Mouse (Mus musculus) heart, embryonic 15.5 days (tissue): ENCODE measurements around the gene Tmem259. TPM values are rescaled to one million over a fixed set of nuclear protein-coding genes. Genes with fewer than 3 reads are reported as not detected.

Experiments used
- ATAC-seq: fragments of 200-750 bp; cut with Nextera tagmentation; replicated peaks from 2 replicates; pipeline ENCODE4 v1.8.0; 2017; ENCODE audit warnings: low read depth, moderate TSS enrichment; ENCODE audit not compliant: insufficient number of reproducible peaks, insufficient read depth, low FRiP score
- H3K27ac ChIP-seq: fragments of 300-500 bp; sonication (generic); 2 replicates; pipeline ENCODE4 v1.5.1; 2015; ENCODE audit warnings: mild to moderate bottlenecking, inconsistent platforms
- H3K27me3 ChIP-seq: fragments of 300-500 bp; sonication (generic); 2 replicates; pipeline ENCODE4 v1.6.1; 2015; ENCODE audit warnings: inconsistent platforms
- H3K36me3 ChIP-seq: fragments of 300-500 bp; sonication (generic); 2 replicates; pipeline ENCODE4 v1.6.1; 2015; ENCODE audit warnings: mild to moderate bottlenecking, inconsistent platforms
- H3K4me1 ChIP-seq: fragments of 300-500 bp; sonication (generic); replicated peaks from 2 replicates; pipeline ENCODE4 v1.6.1; 2015; ENCODE audit warnings: inconsistent platforms
- H3K4me2 ChIP-seq: fragments of 300-500 bp; sonication (generic); 2 replicates; pipeline ENCODE4 v1.6.1; 2015; ENCODE audit warnings: inconsistent platforms, mild to moderate bottlenecking, moderate library complexity
- H3K4me3 ChIP-seq: fragments of 300-500 bp; sonication (generic); 2 replicates; pipeline ENCODE4 v1.5.1; 2015; ENCODE audit warnings: mild to moderate bottlenecking, inconsistent platforms
- H3K9ac ChIP-seq: fragments of 300-500 bp; sonication (generic); 2 replicates; pipeline ENCODE4 v1.6.1; 2015; ENCODE audit warnings: mild to moderate bottlenecking, inconsistent platforms
- H3K9me3 ChIP-seq: fragments of 300-500 bp; sonication (generic); replicated peaks from 2 replicates; pipeline ENCODE4 v1.6.1; 2016; ENCODE audit warnings: inconsistent platforms
- WGBS: fragments of 180-500 bp; shearing (Covaris S2); methylation state at CpG from one replicate; pipeline ENCODE4 v1.1.7; 2015; ENCODE audit warnings: mixed read lengths; 5-methylcytosine and 5-hydroxymethylcytosine counted together
- polyA plus RNA-seq: library from polyadenylated mRNA; unstranded; fragments of >200 nt; fragmentation: Nextera tagmentation; extraction: Ambion mirVana; gene quantifications from 2 replicates; pipeline ENCODE4 v1.2.1, GENCODE M21; 2015

Tmem259 gene
- polyA plus RNA-seq, 1 experiment from 2014 or later = 16.2 TPM

DNA sequence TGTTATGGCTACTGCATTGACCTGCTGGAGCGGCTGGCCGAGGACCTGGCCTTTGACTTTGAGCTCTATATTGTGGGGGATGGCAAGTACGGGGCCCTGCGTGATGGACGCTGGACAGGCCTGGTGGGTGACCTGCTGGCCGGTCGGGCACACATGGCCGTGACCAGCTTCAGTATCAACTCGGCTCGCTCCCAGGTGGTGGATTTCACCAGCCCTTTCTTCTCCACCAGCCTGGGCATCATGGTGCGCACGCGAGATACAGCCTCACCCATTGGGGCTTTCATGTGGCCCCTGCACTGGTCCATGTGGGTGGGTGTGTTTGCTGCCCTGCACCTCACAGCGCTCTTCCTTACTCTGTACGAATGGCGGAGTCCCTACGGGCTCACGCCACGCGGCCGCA is 10.0 kb downstream of the Tmem259 start:
- H3K4me1 ChIP-seq = peaks cover 14% of the 10 kb centered on the region
- 89% methylated on average over 21 of the region's 21 CpGs for WGBS
- H3K9me3 ChIP-seq = no peaks in the 10 kb centered on the region
- H3K27me3 ChIP-seq = peaks cover 44% of the 10 kb centered on the region
- H3K4me3 ChIP-seq = no peak overlapping the region
- no peak overlapping the region for H3K27ac ChIP-seq
- no peak overlapping the region for H3K9ac ChIP-seq
- H3K36me3 ChIP-seq = peaks cover 41% of the 10 kb centered on the region
- ATAC-seq = no peak
- H3K4me2 ChIP-seq = no peak overlapping the region

DNA sequence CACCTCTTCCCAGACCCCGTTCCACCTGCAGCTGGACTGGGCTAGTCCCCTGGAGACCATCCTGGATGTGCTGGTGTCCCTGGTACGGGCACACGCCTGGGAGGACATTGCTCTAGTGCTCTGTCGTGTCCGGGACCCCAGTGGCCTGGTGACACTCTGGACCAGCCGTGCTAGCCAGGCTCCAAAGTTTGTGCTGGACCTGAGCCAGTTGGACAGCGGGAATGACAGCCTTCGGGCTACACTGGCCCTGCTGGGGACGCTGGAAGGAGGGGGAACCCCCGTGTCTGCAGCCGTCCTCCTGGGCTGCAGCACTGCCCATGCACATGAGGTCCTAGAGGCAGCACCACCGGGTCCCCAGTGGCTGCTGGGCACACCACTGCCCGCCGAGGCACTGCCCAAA is 11.3 kb downstream of the Tmem259 start:
- H3K27ac ChIP-seq = no peak overlapping the region
- no peak for ATAC-seq
- H3K4me2 ChIP-seq = no peak overlapping the region
- H3K9ac ChIP-seq = peak overlapping the region; percentile 25
- H3K4me3 ChIP-seq = no peak overlapping the region
- 38% methylated on average over 14 of the region's 14 CpGs for WGBS
- peaks cover 34% of the 10 kb centered on the region for H3K36me3 ChIP-seq
- H3K9me3 ChIP-seq = no peaks in the 10 kb centered on the region
- H3K27me3 ChIP-seq = peaks cover 47% of the 10 kb centered on the region
- peaks cover 14% of the 10 kb centered on the region for H3K4me1 ChIP-seq

DNA sequence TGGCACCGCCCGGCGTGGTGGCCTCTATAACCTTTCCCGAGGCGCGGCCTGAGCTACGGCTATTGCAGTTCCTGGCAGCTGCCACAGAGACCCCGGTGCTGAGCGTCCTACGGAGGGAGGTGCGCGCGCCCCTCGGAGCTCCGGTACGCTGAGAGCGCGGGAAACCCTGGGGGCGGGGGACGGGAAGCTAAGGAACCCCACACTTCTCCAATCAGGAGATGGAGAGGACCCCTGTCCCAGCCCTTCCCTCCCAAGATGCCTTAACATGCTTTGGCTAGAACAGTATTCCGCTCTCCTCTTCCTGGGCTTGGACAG is 13.0 kb downstream of the Tmem259 start:
- Histone ChIP-seq H3K4me3 (peak overlapping the region; percentile 44), H3K27me3 (peaks cover 47% of the 10 kb centered on the region), H3K4me2 (peak overlapping the region; percentile 75), H3K9me3 (no peaks in the 10 kb centered on the region), H3K9ac (peak overlapping the region; percentile 37), H3K27ac (no peak overlapping the region), H3K4me1 (peaks cover 14% of the 10 kb centered on the region), H3K36me3 (peaks cover 34% of the 10 kb centered on the region)
- ATAC-seq = no peak
- WGBS = 6% methylated on average over 21 of the region's 21 CpGs

DNA sequence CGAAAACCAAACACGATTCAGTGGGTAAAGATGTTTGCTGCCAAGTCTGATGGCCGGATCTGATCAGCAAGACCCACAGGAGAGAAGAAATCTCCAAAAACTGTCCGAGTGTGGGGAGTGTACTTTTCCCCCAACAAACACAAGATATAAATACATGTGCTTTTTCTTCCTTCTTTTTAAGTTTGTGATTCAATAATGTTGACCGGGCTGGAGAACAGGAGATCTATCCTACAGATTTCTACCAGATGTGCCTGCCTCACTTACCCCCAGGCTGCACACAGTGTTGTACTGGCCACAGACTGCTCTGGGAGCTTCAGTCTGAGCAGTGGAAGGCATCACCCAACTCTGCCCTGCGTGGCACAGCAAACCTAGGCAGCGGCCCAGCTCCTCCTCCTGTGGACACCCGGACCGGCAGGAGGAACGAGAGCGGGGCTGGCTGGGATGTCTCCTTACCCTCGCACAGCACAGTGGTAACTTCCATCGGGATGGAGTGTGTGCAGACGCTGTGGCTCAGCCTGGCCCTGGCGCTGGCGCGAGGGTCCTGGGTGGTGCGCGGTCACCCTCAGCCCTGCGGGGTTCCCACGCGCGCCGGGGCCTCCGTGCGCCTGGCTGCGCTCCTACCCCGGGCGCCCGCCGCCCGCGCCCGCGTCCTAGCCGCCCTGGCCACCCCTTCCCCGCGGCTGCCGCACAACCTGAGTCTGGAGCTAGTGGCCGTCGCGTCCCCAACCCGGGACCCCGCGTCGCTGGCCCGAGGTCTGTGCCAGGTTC is 13.5 kb downstream of the Tmem259 start, which contains the start of gene Grin3b:
Gene Grin3b, plus strand, starts transcription at position 301 of the 768 bp plus-strand sequence.
- peak within 1 kb of the TSS; percentile 75 for H3K4me2 ChIP-seq
- H3K9me3 ChIP-seq = no peaks in the 10 kb centered on the region
- no peak within 1 kb of the TSS for H3K27ac ChIP-seq
- WGBS = 7% methylated on average over 47 of the region's 47 CpGs
- peaks cover 14% of the 10 kb centered on the region for H3K4me1 ChIP-seq
- peak within 1 kb of the TSS; percentile 44 for H3K4me3 ChIP-seq
- H3K27me3 ChIP-seq = peaks cover 47% of the 10 kb centered on the region
- peak within 1 kb of the TSS; percentile 37 for H3K9ac ChIP-seq
- no peak for ATAC-seq
- peaks cover 34% of the 10 kb centered on the region for H3K36me3 ChIP-seq

DNA sequence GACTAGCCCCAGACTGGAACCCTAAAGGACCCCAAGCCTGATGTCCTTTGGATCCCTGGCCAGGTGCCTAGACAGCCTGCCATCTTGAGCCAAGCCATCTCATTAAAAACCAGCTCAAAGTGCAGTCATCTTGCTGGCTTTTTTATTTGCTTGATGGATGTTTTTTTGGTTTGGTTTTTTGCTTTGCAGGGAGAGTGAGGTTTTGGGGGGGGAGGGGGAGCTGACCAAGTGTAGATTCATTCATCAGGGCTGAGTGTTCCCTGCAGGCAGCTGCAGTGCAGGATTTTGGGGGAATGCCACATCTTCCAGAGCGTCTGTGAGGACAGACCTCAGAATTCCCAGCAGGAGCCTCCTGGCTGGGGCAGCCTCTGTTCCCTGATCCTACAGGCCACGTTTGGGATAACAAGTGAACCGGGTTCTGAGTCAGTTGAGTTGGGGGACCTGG is 15.0 kb downstream of the Tmem259 start:
- Histone ChIP-seq H3K27ac (no peak overlapping the region), H3K27me3 (peaks cover 47% of the 10 kb centered on the region), H3K4me2 (no peak overlapping the region), H3K36me3 (peaks cover 41% of the 10 kb centered on the region), H3K4me1 (peaks cover 14% of the 10 kb centered on the region), H3K9ac (no peak overlapping the region), H3K9me3 (no peaks in the 10 kb centered on the region), H3K4me3 (no peak overlapping the region)
- no peak for ATAC-seq
- WGBS = 21% methylated on average over 3 of the region's 3 CpGs

DNA sequence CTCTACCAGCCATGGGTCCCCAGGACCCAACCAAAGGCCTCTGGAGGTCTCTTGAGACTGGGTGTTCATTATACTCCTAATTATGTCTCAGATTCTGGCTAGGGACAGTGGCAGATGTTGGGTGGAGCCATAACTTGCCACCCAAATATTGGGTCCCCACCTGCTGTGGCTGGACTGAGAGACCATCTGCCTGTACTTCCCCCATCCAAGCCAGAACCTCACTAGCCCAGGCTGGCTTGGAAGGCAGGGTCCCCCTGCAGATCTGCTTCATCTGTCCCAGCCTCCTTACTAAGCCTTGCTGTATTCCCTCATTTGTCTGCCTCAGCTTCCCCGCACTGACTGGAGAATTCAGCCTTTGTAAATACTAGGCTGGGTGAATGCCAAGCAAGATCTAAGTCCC is 15.9 kb downstream of the Tmem259 start:
- 83% methylated on average over 1 of the region's 1 CpGs for WGBS
- no peak for ATAC-seq

DNA sequence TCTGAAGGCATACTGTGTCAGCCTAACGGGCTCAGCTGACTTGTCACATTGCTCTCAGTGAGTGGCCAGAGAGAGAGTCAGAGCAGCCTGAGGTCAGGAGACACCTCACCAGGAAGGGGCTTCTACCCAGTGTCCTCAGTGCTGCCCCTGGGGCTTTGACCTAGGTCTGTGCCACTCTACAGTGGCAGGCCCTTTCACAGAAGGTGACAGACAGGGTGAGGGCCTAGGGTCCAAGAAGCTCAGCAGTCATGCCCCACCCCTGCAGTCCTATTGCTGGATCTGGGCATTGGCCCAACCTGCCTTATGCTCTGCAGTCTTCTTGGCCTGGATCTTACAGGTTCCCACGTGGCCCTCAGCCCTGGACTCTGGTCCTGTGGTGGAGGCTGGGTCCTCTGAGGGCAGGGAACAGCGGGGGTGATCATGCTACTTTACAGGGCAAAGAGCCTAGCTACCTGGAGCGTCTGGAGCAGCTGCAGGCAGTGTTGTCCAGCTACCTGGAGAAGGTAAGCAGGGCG is 17.2 kb downstream of the Tmem259 start:
- no peak overlapping the region for H3K9ac ChIP-seq
- WGBS = 86% methylated on average over 5 of the region's 5 CpGs
- H3K4me1 ChIP-seq = peaks cover 9% of the 10 kb centered on the region
- H3K27me3 ChIP-seq = peaks cover 29% of the 10 kb centered on the region
- ATAC-seq = no peak
- no peak overlapping the region for H3K4me2 ChIP-seq
- H3K36me3 ChIP-seq = peaks cover 57% of the 10 kb centered on the region
- no peaks in the 10 kb centered on the region for H3K9me3 ChIP-seq
- no peak overlapping the region for H3K4me3 ChIP-seq
- no peak overlapping the region for H3K27ac ChIP-seq

More for the DNA sequence above, 15.9 kb downstream of the Tmem259 start:
- Histone ChIP-seq H3K4me1 (peaks cover 14% of the 10 kb centered on the region), H3K4me2 (no peak overlapping the region), H3K9me3 (no peaks in the 10 kb centered on the region), H3K9ac (no peak overlapping the region), H3K27me3 (peaks cover 41% of the 10 kb centered on the region), H3K36me3 (peaks cover 47% of the 10 kb centered on the region), H3K27ac (no peak overlapping the region), H3K4me3 (no peak overlapping the region)

DNA sequence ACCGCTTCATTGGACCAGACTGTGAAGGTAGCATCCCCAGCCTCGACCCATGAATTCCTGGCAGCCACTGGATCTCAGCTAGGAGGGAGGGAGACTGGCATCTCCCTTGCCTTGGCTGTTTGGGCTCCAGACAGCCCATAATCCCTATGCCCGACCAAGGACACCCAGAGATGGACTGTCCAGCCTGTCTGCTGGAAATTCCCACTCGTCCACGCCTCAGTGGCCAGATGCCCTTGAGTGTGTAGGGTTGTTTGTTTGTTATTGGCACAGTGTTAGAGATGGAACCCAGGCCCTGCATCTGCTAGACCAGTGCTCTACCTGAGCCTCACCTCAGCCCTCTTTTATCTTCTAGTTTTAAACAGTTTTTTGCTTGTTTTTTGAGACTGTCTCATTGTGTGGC is 18.8 kb downstream of the Tmem259 start:
- no peak overlapping the region for H3K4me3 ChIP-seq
- 82% methylated on average over 5 of the region's 5 CpGs for WGBS
- peaks cover 13% of the 10 kb centered on the region for H3K27me3 ChIP-seq
- peaks cover 9% of the 10 kb centered on the region for H3K4me1 ChIP-seq
- peaks cover 57% of the 10 kb centered on the region for H3K36me3 ChIP-seq
- H3K9me3 ChIP-seq = no peaks in the 10 kb centered on the region
- ATAC-seq = no peak
- no peak overlapping the region for H3K27ac ChIP-seq
- no peak overlapping the region for H3K4me2 ChIP-seq
- H3K9ac ChIP-seq = no peak overlapping the region

DNA sequence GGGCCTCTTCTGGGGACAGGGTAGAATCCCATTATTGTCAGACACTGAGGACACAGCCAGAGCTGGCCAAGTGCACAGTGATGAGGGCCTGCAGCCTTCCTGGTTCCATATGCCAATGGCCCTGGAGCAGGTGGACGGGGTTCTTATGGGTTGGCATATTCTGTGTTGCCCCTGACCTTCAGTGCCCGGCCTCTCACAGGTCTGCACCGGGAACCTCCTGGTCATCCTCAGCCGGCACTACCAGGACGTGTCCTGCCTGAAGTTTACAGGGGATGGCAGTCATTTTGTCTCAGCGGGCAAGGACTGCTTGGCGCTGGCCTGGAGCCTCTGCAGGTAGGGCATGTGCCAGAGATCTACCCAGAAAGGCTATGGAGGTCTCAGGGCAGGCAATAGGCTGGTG is 19.4 kb downstream of the Tmem259 start:
- Histone ChIP-seq H3K4me2 (no peak overlapping the region), H3K27me3 (peaks cover 9% of the 10 kb centered on the region; the same call in 1 of the 2 replicates), H3K27ac (no peak overlapping the region), H3K9ac (no peak overlapping the region), H3K36me3 (peaks cover 57% of the 10 kb centered on the region), H3K9me3 (no peaks in the 10 kb centered on the region), H3K4me3 (no peak overlapping the region), H3K4me1 (peaks cover 10% of the 10 kb centered on the region)
- WGBS = 96% methylated on average over 7 of the region's 7 CpGs
- no peak for ATAC-seq

DNA sequence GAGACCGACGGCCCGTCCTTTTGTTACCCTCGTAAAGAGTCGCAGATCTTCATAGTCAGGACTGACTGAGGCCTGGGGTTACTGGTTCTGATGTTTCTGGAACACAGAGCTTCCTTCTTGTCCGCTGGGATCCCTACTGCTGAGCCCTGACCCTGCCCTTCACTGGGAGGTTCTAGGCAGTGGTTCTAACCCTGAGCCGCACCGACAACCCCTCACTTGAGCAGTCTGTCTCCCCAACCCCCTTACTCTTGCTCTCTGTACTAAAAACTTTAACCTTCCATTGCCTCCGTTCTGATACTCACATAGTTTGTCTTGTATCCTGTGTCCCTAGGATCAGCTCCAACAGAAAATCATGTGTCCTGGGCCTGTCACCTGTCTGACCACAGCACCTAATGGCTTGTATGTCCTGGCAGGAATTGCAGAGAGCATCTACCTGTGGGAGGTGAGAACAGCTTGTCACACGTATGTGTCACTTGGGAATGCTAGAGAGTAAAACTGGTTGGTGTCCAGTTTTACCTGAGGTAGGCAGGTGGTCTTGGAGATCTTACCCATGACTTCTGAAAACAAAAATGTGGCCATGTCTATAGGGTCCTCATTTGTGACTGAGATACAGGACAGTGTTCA is 23.3 kb downstream of the Tmem259 start:
- Histone ChIP-seq H3K36me3 (peaks cover 31% of the 10 kb centered on the region), H3K27ac (peak overlapping the region; percentile 72; the same call in 1 of the 2 replicates), H3K4me3 (peak overlapping the region; percentile 93), H3K9ac (peak overlapping the region; percentile 85), H3K4me2 (peak overlapping the region; percentile 78), H3K9me3 (no peaks in the 10 kb centered on the region), H3K27me3 (no peaks in the 10 kb centered on the region), H3K4me1 (peaks cover 16% of the 10 kb centered on the region)
- ATAC-seq = no peak
- WGBS = 11% methylated on average over 10 of the region's 10 CpGs

DNA sequence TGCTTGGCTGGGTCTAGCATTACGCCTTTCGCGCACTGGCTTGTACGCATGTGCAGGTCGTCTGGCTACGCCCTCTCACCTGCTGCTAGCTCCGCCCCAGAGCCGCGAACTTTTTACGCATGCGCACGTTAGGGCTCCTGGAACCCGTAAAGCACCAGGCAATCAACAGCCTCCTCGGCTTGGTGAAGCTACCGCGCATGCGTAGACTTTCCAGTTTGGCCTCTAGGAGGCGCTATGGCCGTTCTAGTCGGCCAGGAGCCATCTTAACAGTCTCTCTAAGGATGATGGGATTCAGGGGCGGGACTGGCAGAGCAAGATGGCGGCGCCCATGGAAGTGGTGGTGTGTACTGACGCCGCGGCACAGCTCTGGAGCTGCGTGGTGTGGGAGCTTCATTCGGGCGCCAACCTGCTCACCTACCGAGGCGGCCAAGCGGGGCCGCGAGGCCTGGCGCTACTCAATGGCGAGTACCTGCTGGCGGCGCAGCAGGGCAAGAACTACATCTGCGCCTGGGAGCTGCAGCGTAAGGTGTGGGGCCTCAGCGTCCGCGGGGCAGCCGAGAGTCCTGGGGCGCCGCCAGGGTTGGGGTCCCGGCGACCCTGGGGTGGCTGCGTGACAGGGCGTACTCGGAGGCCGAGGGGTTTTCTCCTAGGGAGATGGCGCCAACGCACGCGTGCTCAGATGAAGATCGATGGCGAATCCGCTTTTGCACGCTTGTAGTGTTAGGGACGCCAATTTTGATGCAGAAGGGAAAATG is 24.1 kb downstream of the Tmem259 start, which contains the start of gene Wdr18:
Gene Wdr18, plus strand, starts transcription at position 306 of the 755 bp plus-strand sequence.
- Histone ChIP-seq H3K9me3 (no peaks in the 10 kb centered on the region), H3K4me2 (peak within 1 kb of the TSS; percentile 78), H3K27me3 (no peaks in the 10 kb centered on the region), H3K4me1 (peaks cover 16% of the 10 kb centered on the region), H3K4me3 (peak within 1 kb of the TSS; percentile 93), H3K9ac (peak within 1 kb of the TSS; percentile 85), H3K27ac (peak within 1 kb of the TSS; percentile 72), H3K36me3 (peaks cover 24% of the 10 kb centered on the region)
- peak; percentile 95 for ATAC-seq
- under 1% methylated on average over 61 of the region's 61 CpGs for WGBS
